Mouse (Mus musculus) hindbrain, embryonic 14.5 days (tissue): ENCODE data around the gene Slc22a27. TPM values are rescaled to one million over a fixed set of nuclear protein-coding genes. Genes with fewer than 3 reads are reported as not detected.

ENCODE experiments used
- microRNA-seq: library from miRNA; unstranded; fragments of <30 nt; microRNA quantifications from one replicate; pipeline ENCODE4, GENCODE M21; 2016
- polyA plus RNA-seq: library from polyadenylated mRNA; unstranded; fragments of >200 nt; fragmentation: Nextera tagmentation; extraction: Ambion mirVana; gene quantifications from 2 replicates; pipeline ENCODE4 v1.2.1, GENCODE M21; 2014

The Slc22a27 gene
- polyA plus RNA-seq, 1 experiment from 2014 or later = not detected

Small RNA genes within 50 kb of the gene (microRNA-seq; reads per million reads assigned to microRNA genes)
- gene Gm24951 = not detected

Other genes with a start within 250 kb of the Slc22a27 start
- not detected in 2 replicates for gene Slc22a26, start 163.4 kb downstream of the Slc22a27 start, polyA plus RNA-seq
- not detected in 2 replicates for gene Slc22a28, start 166.0 kb upstream of the Slc22a27 start, polyA plus RNA-seq